Mouse (Mus musculus): ENCODE measurements at regions not wholly inside any gene's neighbourhood (a gene's known extent, or its start where the extent isn't known, plus 50 kb on each side); places are given as distances from the start of the nearest gene placed in this dataset.

DNA sequence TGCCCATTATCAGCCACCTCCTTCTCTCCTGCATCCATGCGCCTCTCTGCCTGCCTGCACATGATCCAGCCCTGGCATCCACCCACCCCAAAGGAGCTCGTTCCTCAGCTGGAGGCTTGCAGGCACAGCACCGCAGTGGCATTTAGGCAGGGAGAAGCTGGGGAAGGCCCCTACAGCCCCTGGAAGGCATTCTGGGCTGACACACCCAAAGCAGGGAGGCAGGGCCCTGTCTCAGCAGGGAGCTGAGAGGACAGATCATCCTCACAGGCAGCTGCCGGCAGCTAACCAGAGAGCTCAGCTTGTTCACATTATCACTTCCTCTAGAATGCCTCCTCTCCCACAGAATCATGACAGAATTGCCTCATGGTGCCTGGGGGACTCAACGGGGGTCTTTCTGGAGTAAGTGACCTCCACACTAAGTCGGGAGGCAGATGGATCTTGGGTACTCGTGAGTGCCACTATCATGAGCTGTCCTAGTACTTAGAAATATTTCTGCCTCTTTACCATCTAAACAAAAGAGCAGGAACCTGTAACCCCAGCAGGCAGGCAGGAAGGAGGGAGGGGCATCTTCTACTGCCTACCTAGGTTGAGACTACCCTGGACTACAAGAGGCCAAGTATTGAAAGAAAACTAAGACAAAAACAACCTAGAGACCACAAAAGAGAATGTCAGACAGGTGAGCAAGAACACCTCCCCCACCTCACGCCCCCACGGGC lies 94.5 kb upstream of the Spred2 start:
- TF ChIP-seq CTCF (IDR thresholded peaks at IDR 0.05; ENCODE audit: low read depth, low read length) (no peak), POLR2A (IDR thresholded peaks at IDR 0.05; ENCODE audit: borderline replicate concordance, low read depth, low read length) (no peak)

Measured in bone marrow macrophage, adult 2 months (primary cell).